Mouse (Mus musculus) spleen, postnatal 36 days (tissue): ENCODE results near the gene Llgl1.

ENCODE experiments used
- DNase-seq, 2 experiments: peaks; one replicate each; pipeline ENCODE4 v3.0.0; 2022; ENCODE audit warnings: low spot score in 2 of 2, mixed read lengths in 1 of 2

The Llgl1 gene

DNA sequence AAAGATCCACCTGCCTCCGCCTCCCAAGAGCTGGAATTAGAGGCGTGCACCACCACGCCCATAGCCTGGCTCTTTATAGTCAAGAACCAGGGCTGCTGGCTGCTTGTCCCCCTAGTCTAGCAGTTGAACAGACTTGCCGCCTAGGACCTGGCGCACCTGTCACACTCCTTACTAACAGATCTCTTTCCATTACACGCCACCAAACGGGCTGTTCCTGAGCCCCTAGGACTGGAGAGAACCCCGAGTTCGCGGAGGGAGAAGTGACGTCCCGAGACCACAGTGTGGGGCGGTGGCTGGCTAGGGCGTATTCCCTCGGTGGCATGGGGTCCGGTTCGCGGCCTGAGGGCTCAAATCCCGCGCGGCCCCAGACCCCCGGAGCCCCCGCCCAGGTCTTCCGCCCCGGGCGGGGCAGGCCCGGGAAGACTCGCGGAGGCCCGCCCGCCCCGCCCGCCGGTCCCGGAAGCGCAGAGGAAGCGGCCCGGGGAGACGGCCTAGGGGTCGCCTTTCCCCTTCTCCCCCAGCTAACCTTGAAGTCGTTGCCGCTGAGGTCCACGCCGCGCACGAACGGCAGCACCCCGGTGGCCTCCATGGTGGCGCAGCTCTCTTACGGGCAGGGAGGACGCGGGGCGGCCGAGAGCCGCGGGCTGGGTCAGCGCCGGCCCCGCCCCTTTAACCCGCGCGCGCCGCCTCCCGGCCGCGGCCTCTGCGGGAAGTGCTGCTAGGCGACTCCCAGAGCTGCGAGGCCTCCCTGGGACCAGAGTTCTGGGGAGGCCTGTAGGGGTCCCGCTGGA lies 27.3 kb downstream of the Llgl1 start, which contains the start of gene Flii:
TSS of gene Flii (minus strand) at position 663 of the 791 bp plus-strand sequence.
- DNase-seq, result peak; percentile 76 to 79

DNA sequence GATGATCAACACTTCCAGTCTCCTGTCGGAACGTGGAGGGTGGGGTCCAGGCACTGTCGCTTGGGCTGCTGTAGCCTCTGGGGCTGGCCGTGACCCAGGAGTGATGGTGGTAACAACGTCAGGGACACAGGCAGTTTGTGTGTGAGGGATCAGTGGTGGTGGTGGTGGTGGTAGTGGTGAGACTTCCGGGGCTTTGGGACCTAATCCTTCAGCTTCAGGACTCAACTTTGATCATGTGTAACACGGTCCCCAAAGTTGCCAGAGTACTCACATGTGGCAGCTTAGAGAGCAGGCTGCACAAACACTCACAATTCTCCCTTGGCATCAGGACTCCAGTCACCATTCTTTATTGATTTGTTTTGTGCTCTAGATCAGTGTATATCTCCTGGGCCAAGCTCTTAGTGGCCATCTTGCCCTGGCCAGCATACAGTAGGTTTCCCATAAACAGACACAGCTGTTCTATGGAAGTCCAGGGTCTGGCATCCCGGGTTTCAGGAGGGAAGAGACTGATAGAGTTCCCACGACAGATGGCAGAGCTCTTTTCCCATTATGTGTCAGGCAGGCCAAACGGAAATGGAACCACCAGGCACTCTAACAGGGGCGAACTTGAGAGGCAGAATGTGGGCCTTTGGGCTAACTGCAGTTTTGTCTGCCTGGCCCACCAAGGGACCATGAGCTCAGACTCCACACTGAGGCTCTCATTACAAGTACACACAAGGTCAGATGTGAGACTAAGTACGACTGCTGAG lies 28.0 kb downstream of the Llgl1 start:
- peak in 1 of 2 experiments; percentile 14 for DNase-seq

DNA sequence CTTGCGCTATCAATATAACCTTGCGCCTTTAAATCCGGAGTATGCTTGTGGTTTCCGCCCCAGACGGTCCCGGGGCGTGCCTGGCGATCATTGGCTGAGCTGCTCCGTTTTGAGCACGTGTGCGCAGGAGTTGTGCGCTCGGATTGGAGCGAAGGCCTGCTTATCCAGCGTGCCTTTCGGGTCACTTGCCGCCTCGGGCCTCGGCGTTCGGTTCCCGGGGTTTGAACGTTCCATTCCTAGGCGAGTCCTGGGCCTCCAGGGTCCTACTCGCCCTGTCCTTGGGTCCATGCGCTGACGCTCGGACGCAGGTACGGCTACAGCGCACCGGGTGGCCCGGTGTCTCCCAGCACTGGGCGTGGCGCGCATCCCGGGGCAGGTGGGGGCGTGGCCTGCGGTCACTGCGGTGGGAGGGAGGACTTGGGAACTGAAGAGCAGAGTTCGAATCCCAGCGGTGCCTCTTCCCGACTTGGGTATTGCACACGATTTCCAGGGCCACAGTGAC lies 28.8 kb downstream of the Llgl1 start, which contains the start of gene Mief2:
TSS of gene Mief2 (plus strand) at position 139 of the 502 bp plus-strand sequence.
- peak; percentile 94 to 95 for DNase-seq

DNA sequence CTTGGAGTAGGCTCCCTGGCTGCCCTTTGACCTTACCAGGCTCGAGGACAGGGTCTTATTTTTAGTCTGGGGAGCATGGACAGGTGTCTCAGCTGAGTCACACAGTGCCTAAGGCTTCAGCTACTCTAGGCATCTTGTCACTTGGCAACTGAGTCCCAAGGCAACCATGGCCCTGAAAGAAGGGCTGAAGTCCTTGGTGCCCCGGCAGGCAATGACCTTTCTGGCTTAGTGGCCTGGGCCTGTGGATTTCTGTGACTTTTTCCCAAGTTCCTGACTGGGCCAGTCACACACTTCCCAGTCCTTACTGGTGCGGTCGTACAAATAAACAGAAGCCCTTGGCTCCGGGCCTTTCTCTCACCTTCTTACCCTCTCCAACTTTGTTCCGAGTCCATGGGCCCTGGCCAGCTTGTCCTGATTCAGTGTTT lies 29.7 kb downstream of the Llgl1 start:
- DNase-seq, result no peak

DNA sequence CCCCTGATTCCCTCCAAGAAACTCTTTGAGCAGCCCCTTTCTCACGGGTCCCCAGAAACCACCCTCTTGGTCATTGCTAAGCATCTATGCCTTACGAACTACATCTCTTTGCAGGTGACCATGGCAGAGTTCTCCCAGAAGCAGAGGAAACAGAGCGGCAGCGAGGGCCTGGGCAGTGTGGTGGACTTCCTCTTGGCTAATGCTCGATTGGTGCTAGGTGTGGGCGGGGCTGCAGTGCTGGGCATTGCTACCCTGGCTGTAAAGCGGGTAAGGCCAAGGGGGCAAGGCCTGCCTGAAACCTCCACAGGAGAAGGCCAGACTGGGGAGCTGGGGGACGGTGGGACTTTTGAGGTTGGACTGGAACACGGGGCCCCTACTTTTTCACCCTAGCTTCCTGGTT lies 30.6 kb downstream of the Llgl1 start:
- no peak for DNase-seq

DNA sequence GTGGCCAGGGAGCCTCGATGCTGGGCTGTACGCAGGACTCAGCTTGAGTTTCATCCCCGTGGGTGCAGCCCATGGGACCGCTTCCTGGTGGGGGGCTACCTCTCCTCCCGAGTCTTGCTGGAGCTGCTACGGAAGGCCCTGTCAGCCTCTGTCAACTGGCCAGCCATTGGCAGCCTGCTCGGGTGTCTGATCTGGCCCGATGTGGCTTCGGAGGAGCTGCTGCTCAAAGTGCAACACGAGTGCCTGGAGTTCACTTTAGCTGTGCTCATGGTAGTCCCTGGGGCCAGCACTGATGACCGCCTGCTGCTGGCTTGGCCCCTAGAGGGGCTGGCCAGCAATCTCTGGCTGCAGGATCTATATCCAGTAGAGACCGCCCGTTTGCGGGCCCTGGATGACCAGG lies 31.7 kb downstream of the Llgl1 start:
- no peak for DNase-seq

DNA sequence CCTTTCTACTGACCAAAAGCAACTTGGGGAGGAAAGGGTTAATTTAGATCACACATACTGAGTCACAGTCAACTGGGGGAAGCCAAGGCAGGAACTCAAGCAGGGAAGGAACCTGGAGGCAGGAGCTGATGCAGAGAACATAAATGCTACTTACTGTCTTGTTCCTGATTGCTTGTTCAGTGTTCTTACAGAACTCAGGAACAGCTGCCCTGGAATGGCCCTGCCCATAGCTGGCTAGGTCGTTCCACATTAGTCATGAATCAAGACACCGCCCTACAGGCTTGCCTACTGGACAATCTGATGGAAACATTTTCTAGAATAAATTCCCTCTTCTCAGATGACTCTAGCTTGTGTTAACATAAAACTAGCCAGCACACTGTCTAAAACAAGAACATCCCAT lies 34.7 kb downstream of the Llgl1 start:
- no peak for DNase-seq

DNA sequence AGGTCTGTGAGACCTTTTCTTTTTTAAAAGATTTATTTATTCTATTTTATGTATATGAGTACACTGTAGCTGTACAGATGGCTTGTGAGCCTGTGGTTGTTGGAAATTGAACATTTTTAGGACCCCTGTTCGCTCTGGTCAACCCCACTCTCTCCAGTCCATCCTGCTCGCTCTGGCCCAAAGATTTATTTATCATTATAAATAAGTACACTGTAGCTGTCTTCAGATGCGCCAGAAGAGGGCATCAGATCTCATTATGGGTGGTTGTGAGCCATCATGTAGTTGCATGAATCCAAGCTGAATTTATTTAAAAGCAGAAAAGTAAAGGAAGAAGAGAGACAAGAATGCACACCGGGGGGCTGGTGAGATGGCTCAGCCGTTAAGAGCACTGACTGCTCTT lies 35.7 kb downstream of the Llgl1 start:
- no peak for DNase-seq

DNA sequence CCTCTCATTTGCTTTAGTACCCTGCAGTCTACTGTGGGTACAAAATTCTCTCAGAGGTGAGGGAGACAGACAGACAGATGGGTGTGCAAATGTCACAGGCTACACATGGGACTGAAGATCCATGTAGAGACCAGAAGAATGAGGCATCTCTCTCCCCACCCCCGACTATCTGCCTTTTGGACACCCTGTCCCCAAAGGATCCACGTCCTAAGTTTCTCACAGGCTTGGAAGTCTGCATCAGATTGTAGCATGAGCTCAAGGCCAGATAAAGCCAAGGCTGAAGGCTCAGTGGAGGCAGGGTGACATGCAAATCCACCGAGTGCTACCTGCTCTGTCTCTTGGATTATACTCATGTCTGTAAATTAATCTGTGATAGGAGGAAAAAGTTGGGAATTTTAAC lies 37.0 kb downstream of the Llgl1 start:
- DNase-seq, result no peak

DNA sequence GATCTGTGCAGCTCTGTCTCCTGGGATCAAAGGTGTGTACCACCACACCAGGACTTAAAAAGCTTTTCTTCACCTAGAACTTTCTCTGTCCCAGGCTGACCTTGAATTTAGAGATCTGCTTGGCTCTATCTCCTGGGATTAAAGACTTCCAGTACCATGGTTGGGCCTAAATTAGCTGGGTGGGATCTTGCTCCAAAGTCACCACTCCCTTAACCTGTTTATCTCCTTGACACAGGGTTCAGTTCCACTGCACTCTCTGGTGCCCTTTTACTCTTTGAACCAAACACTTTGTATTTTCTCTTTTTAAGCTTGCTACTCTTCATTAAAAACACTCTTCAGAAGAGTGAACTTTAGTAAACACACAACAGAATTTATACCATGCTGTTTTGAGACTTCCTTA lies 37.9 kb downstream of the Llgl1 start:
- no peak for DNase-seq

DNA sequence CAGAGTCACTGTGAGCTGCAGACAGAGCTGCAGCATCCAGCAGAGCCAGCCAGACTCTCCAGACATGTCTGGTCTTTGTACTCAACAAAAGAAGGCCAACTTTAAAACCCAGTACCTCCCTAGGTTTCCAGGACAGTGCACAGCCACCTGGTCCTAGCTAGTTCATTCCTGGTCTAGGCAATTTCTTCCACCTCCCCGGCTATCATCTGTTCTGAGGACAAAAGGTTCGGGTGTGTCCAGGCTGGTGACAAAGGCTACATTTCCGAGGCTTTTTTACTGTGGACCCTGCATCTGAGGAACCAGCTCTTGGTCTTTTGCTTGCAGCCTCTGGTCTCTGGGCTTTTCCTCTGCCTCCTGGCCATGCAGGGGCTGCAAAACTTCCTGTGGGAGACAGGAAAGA lies 40.8 kb downstream of the Llgl1 start:
- DNase-seq, result no peak

DNA sequence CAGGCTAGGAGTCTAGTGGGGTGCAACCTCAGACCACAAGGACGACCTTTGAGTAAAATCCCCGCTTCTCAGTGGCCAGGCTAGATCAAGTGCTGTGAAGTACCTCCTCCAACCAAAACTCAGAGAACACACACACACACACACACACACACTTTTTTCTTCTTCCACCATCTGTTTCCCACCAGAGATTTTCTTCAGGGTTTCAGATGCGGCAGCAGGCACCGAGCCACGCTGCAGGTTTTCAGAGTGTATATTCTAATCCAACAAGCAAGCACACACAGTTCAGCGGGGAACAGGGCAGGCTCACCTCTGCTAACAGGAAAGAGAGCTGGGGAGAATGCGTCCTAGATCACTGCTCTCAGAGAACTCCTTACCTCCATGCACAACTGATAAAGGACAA lies 56.0 kb downstream of the Llgl1 start:
- DNase-seq, result no peak

DNA sequence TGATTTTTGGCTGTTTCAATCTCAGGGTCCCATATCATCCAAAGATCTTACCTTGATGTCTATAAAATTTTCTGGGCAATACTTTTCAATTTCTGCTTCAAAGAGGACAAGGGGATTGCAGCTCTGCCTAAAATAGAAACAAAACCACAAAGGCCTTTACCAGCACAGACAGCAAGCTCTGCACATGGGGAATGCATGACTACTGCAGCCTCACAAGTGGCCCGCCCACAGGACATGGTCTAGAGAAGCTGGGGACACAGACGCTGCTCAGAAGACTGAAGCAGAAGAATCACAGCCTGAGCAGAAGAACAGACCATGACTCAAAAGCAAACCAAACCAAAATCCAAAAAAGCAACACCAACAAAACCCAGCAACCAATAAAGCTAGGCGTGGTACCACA lies 62.2 kb downstream of the Llgl1 start:
- DNase-seq, result no peak
